Mouse (Mus musculus) layer of hippocampus, postnatal 25 days (tissue): Measurements from ENCODE around the gene Ispd. TPM values are rescaled to one million over a fixed set of nuclear protein-coding genes. Genes with fewer than 3 reads are reported as not detected.

ENCODE experiments used
- DNase-seq, 2 experiments: peaks; one replicate each; pipeline ENCODE4 v3.0.0; 2022; ENCODE audit warnings: mixed read lengths in 2 of 2, low spot score in 1 of 2; ENCODE audit errors: extremely low spot score in 1 of 2
- total RNA-seq, 2 experiments: library from RNA; stranded (reverse); gene quantifications; 2 replicates each; pipeline ENCODE4 v1.2.3; 2021

The Ispd gene
- total RNA-seq: 10 to 100 TPM; 11.7 to 13.8 TPM

DNA sequence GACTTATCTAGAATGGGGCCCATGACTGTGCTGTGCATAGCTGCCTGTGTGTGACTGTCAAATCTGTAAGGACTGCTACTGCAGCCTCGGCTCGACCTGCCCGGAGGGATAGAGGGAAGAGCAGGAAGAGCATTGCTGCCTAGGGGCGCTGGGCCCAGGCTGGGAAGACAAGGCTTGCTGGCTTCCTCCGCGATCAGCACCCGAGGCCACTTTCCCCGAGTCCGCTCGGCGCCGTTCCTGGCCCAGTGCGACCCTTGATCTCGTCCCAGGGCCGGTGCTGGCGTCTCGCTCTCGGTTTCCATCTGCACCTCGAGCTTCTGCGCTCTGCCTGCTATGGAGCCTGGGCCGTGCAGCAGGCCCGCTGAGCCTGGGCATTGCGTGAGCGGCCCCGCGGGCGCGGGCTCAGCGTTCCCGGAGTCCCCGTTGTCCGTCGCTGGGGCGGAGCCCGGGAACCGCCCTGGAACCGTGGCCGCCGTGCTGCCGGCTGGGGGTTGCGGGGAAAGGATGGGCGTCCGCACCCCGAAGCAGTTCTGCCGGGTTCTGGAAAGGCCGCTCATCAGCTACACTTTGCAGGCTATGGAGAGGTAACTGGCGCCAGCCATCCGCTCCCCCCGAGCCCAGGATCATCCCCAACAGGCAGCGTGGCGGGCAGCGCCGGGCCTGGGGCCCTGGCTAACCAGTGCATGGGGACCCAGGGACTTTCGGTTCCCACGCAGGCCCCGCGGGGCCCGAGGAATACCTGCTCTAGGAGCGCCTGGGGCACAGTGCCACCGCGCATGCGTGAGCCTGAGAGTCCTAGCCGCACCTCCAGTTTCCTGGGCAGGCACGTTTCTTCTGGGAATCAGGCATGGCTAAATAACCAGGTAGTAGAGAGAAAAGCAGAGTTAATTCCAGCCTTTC, at the start of gene Ispd, which contains the start of gene D630036H23Rik:
Gene Ispd, plus strand, starts transcription at position 10 of the 900 bp plus-strand sequence.
Gene D630036H23Rik, minus strand, starts transcription at position 741 of the 900 bp plus-strand sequence.
- peak; percentile 75 to 86 for DNase-seq

DNA sequence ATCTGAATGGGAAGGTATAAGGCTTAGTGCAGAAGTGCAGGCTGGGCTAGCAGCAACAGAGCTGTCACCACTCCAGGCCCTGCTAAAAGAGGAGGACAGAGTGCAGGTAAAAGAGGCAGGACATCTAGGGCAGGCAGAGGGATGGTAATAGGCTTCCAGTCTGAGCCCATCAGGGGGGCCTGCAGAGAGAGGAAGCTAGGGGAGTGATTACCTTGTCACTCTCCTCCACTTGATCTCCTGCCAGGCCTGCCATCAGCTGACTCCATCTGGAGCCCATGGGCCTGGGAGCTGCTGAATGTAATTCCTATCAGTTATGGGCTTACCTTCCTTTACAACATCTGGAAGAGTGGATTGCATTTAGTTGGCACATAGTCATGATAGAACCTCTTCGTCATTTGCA, 48.6 kb upstream of the Ispd start:
- no peak for DNase-seq

DNA sequence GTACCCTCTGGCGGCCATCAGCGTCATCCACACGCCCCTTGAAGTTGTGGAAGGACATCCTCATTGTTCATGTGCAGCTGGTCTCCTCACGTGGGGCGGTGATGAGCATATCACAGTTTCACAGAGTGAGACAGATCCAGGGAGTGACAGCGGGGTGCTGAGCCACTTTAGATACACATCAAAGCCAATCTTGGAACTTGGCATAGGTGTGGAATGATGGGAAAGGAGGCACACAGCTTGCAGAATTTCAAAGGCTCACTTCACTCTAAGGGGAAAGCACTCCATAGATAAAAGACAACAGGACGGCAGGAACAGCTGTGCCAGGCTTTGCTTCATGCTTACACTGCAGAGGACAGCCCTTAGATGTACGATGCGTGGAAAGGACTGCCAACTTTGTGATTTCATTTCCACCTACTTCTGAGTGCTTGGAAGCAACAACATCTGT, 47.4 kb upstream of the Ispd start:
- no peak for DNase-seq

DNA sequence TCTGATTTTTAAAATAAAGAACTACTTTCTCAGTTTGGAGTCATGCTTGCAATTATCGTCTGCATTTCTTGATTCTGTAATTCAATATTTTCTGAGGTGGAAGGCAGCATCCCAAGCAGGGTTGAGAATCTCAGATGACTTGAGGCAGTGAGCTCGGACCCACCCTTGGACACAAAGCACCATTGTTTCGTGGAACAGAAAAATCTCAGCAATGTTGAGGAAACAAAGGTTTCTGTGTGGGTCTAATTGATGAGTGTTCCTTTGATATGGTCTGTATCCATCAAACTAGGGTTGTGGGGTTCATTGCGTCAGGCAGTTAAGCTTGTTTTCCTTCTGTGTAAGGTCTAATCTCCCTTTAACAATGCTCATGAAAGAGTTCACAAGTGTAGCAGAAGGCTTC, 37.1 kb upstream of the Ispd start:
- DNase-seq: no peak

DNA sequence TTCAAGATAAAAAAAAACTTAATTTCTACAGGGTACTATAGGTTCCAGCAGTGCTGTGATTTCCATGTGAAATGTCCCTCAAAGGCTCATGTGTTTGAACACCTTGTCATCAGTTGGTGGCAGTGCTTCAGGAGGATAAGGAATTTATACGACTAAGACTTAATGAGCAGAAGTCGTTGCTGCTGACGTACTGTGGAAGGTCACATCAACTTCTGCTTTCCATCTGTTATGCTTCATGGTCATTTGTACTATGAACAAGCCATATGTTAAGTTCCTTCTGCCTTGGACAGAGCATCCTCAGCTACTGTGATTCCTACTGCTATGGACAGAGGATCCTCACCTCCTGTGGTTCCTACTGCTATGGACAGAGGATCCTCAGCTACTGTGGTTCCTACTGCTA, 21.2 kb upstream of the Ispd start:
- DNase-seq: no peak

DNA sequence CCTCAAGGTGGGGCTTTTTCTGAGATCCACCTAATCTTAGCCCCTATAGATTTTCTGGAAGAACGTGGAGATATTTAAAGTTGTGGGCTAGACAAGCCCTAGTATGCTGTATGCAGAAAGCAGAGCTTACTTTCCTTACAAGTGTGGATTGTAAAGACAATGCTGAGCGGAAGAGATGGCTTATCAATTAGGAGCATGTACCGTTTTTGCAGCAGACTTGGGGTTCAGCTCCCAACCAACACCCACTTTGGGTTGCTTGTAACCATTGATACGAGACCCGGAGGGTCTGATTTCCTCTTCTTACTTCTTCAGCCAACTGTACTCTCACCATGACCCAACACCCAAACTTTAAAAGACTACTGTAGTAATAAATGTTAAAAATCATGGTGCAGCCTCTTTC, 20.6 kb upstream of the Ispd start:
- no peak for DNase-seq

DNA sequence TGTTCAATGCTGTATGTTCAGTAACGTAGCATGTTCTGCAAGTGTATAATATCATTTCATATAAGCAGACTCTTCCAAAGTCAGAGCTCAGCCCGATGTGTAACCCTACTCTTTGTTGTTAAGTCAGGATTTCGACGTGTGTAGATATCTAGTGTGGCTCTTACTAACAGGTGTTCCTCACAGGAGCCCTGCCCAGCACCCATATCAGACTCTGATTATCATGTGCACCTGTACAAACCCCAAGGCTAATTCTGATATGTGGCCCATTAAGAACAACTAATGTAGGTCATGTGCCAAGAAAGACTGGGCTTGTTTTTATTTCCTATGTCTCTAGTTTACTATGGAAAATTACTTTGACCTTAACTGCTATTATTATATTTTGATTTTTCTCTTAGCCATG, 17.2 kb upstream of the Ispd start:
- no peak for DNase-seq

DNA sequence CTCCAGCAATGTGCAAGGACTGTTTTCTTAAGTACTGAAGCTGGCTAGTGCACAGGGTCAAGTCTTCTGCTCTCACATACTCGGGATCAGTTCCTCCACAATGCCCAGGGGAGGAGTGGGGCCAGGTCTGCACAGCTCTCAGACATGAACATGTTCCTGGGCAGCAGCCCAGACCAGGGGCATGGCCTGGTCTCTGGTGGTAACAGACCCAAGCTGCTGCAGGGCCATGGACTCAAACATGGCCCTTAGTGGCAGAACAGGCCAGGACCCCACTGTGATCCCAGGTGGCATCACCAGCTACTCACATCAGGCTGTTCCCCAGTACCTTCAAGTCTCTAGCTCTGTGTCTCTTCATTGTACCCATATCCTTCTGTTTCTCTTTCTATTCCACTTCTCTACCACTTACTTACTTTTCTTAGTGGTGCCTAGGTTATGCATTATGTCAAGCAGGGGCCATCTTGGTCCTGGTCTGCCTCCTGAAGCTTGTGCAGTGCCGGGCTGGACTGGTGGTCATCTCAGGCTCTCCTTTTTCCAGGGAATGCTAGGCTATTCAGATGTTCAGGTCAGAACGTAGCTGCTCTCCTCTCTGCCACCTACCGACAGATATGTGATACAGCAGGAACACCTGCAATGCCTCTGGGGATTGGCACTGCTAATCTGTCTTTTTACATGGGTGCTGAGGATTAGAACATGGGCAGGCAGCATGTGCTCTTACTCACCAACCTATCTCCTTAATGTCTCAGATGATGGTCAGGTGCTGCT, 7.8 kb upstream of the Ispd start:
- DNase-seq: no peak

DNA sequence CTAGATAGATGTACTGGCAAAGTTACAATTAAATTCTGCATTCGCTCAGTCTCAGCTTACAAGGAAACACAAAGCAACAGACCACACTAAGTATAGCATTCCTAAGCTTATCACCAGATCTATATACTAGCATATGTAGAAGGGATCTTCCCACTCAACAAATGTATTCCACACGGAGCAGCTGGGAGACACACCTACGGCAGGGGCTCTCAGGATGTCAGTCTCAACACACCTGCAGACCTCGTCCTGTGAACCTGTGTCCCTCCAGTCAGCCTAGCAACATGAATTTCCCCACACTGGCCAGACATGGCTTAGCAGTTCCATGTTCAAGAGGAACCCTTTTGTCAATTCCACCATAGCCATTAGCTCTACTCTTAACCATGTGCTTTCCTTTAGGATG, 4.9 kb upstream of the Ispd start:
- DNase-seq: peak in 1 of 2 experiments; percentile 10

DNA sequence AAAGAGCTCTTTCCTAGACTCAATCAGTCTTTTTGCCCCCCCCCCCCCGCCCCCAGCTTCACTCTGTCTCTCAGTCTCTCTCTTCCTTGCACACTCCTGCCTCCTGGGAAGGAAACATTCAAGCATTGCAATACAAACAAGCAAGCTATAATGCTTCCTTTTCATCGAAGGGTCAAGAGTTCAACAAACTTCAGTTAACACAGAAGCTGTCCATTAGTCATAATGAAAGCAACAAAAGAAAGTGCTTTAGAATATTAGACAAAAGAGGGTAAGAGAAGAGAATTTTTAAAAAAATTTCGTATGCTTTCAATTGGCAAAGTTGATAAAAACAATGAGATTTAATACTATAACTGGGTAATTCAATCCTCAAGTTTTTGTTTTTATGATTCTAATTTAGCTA, 996 bp upstream of the Ispd start:
- DNase-seq: no peak

DNA sequence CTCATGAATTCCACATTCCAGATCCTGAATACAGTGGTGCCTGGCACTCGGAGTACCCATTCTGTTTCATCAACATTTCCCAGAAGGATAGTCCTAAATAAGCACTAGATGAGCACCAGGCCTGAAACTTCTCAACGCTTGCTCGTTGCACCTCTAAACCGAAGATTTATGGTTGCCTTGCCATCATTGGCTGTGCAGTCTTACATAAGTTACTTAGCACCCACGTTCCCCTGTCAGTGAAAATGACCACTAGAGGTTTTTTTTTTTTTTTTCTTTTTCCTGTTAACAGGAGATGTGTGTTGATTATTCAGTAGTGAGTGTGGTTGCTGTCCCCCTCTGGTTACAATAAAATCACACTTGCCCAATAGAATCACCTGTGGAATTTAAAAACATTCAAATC, 444 bp upstream of the Ispd start:
- DNase-seq: no peak

DNA sequence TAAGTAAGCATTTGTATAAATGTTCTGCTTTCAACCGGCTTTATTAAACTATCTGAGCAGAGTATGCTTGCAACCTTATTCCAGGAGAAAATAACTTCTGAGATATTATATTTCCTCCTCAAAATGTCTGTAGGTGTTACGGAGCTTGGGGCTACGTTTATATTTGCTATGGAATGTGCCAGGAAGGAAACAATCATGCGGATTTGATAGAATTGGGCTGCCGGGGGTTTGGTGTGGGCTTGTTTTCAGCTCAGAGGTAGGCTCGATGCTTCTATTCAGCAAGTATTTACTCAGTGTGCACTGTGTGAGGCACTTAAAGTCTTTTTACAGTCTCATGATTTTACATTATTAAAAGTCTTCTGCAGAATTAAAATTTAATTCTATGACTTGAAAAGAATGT, 4.1 kb downstream of the Ispd start:
- DNase-seq: no peak

DNA sequence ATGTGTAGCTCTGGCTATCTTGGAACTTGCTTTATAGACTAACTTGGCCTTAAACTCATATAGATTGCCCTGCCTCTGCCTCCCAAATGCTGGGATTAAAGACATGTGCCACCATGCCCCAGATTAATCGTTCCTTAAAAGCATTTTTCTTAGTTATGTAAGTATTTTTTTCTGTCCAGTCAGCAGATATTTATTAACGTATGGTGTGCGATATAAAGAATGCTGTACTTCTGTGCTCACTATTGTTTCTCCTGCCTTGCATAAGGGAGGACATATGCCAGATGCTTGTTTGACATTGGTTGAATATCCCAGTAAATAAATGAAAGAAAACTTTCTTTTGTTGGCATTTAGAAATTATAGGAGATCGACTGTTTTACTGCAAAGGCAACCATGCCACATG, 5.7 kb downstream of the Ispd start:
- DNase-seq: no peak

DNA sequence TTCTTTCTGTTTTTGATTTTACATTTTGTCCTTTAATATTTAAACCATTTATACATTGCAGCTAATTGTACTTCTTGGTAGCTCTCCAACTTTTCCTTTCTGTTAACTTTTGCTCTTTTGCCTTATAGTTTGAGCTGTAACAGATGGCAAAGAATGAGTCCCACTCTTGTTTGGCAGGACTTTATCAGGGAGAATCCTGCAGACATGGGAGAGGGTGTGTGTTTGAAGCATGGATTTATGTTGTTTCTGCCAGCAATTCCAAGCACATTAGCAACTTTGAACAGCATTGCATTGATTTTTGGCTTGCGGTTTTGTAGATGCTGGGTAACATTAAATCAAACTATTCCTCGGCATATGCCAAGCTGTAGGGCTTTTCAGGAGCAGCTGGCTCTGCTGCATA, 13.9 kb downstream of the Ispd start:
- DNase-seq: no peak

DNA sequence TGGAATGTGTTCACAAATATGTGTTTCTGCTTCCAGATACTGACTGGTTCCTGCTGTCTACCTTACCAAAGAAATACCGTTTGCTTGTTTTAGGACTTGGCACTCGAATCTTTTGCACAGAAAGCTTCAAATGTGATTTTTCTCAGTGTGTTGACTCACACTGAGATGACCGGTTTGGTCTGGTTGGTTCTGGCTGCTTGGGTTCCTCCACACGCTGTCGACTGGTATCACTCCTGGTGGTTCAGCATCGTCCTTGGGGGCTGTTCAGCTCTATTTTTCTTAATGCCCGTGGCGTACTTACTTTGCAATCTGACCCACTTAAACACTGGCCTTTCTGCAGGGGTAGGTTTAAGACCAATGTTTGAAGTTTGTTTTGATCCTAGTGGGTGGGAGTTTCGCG, 42.4 kb downstream of the Ispd start:
- no peak for DNase-seq

DNA sequence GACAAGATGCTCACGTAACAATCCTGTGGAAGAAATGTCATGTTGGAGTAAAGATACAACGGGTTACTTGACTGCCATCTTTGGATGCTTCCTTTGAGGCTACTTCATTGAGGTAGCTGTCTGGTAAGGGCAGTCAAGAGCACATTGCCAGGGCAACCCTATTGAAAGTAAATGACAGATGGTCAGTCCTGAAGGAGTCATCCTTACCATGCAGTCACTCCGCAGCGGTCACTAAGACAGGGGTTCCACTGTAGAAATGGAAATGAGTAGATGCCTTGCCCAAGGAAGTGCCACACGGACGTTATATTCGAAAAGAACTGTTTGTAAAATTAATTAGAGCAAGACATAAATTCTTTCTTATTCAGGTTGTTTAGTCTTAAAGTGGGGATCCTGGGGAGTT, 44.0 kb downstream of the Ispd start:
- no peak for DNase-seq

DNA sequence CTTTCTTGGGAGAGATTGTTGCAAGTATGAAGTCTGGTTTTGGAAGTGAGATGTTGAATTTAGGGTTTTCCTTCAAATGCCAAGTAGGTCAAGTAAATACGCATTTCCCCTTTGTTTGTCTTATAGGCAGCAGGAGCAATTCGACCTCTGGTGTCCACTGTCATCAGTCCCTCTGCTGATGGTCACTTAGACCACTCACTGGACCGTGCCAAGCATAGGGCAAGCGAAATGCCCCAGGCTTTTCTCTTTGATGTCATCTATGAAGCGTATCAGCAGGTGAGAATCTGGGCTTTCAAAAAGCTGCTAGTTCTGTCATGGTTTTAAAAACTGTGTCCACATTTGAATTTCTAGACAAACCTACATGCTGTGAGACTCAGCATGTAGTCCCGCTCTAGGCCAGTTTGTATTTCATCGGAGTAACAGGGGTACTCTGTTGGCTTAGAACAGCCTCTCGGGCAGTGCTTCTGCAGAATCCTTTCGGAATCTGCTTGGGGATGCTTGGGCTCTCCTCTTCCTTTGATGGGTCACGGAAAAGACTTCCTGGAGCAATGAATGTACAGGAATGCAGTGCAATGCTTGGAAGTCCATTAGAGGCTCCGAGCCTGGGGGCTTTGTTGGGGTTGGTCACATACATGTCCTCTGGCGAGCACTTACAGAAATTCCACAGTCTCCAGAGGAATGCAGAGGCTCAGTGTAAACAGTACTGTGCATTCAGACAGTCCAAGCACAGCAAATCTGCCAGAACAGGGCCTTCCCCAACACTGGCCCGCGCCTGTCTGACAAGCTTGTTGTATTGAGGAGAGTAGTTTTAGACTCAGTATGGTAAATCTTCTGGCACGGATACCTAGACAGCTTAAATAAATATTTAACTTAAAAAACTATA, 45.2 kb downstream of the Ispd start:
- no peak for DNase-seq

DNA sequence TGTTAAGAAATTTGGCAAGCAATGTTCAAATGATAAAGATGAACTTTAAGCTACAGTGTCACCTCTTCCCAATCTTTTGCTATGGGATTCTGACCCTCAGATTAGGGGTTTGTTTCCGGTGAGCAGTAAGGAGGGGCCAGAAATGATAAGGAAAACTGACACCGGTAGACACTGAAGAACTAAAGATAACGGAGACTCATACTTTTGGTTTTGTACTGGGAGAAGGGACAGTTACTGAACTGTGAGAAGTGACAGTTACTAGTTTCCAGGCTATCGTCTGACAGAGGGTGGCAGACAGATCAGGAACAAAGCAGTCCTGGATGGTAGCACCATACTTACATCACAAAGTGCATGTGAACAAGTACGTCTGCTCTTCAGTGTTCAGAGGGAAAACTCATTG, 55.7 kb downstream of the Ispd start:
- no peak for DNase-seq

DNA sequence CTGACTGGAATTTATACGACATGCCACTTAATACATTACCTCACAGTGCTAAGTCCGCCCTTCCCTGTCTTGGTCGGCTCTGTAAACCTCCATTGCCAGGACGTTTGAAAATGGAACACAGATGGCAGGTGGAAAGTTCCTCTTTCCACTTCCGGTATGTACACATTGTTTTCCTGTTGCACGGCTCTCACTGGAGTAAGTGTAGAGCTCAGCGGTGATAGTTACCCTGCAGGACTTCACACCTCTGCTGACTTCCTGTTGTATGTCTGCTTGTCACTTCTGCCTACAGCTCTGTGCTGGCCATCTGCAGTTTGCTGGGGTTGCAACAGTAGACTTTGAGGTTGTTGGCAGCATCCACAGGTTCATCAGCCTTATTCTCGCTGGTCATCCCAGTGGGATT, 58.1 kb downstream of the Ispd start:
- DNase-seq: no peak

DNA sequence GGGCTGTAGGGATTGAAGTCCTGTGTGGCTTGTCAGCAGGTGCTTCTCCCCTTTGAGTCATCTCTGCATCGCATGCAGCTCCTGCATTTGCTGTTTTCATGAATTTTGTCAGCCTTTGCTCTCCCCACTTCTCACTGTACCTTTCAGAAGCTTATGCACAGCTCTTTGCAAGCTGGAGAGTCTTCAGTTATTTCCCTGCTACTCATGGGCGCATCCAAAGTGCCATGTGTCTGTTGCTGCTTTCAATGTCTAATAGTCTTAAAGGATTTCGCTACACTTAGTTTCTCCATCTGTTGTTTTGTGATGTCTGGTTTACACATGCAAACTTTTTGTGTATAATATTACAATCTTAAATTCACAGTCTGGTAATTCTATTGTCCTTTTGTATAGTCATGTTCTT, 74.8 kb downstream of the Ispd start:
- no peak for DNase-seq

DNA sequence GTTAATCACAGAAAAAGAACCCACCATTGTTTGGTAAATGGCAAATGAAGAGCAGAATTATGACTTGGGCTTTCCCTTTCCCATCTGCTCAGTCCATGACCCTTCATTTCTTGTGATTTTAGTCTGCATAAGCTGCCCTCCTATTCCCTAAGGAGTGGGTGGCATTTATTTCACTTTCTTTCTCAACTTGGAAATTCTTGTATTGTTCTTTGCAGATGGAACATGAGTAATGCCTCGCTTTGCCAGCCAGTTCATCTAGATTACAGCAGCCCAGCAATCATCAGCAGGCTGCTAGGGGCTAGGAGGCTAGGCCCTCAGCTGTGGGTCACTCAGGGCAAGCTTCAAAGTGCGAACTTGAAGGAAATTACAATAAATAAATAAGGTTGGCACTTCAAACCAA, 76.5 kb downstream of the Ispd start:
- DNase-seq: no peak
